Mouse (Mus musculus): ENCODE data around the gene Orm3.

- no peak for TF ChIP-seq CTCF (IDR thresholded peaks at IDR 0.05; ENCODE audit: borderline replicate concordance, extremely low read depth, insufficient read depth, insufficient read length)
- TF ChIP-seq POLR2A (IDR thresholded peaks at IDR 0.05; ENCODE audit: borderline replicate concordance, extremely low read depth, insufficient read depth, insufficient read length, poor library complexity, severe bottlenecking): no peak
Observed at GRCm38 (mm10) chr4:63389887-63390528, 34.0 kb downstream of the Orm3 start.

All from brain, embryonic 14.5 days (tissue).